Mouse (Mus musculus): ENCODE data around the gene Tmem151a. TPM values are rescaled to one million over a fixed set of nuclear protein-coding genes. Genes with fewer than 3 reads are reported as not detected.

Gene Tmem151a
- 1.0 and 1.3 TPM in 2 replicates for polyA plus RNA-seq (2012; ENCODE audit: low replicate concordance)

DNA sequence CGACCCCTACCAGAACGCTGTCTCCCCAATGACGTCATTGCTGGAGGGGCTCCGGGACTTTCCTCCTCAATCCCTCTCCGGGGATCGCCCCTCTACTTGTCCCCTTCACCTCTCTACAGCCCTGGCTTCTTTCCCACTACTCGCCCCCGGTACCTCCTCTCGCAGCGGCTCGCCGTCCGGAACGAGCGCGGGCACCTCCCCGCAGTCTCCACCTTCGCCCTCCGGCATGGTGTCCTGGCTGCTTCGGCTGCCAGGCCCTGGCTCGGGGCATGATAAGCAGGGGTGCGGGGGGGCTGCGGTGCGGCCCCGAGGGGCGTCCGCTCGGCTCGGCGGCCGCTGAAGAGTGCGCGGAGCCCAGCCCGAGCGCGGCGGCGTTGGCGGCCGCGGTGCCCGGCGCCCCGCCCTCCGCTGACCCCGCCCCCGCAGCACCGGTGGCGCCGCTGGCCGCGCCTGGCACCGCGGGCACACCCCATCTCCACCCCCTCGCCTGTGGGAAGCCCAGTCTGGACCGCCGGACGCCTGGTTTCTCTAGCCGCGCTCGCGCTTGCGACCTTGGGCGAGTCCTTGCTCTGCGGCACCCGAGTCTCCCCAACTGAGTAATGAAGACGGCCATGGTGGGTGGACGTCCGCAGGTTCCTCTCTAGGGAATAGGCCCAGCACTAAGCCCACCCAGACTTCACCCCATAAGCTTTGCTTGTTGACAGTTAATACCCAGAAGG, at the start of gene Tmem151a:
Tmem151a (minus strand) TSS at position 387 of the 719 bp plus-strand sequence.

DNA sequence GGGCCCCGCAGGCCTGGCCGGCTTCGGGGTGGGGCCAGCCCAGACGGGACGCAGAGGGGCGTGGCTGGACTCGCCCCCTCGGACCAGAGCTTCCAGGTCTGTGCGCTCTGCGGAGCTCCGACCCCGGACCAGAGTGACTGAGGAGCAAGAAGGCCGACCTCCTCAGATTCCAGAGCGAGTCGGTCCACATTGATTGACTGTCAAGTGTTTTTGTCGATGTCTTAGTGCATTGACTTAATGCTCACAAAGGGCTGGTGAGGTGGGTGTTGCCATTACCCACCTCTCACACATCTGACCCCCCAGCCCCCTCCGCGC, 33.0 kb upstream of the Tmem151a start, which contains the start of gene Klc2:
Klc2 (minus strand) TSS at position 177 of the 315 bp plus-strand sequence.

DNA sequence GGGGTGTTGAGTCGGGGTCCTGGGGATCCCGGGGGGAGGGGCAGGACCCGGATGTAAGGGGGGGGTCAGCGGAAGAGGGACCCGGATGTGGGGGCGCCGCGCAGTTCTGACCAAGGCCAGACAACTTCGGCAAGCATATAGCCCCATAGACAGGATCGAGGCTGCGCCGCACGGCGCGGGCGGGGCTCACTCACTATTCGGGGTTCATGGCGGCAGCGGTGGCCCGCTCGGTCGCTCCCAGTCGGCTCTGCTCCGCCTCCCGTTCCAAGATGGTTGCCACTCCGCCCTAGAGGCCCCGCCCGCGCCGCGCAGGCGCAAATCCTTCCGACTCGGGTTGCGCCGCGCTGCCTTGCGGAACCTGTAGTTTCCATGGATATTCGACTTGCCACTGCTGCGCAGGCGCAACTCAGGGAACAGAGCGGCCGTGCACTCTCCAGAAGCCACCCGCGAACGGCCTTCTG, 21.4 kb upstream of the Tmem151a start, which contains the start of gene Rab1b:
Rab1b (minus strand) TSS at position 342 of the 461 bp plus-strand sequence.

DNA sequence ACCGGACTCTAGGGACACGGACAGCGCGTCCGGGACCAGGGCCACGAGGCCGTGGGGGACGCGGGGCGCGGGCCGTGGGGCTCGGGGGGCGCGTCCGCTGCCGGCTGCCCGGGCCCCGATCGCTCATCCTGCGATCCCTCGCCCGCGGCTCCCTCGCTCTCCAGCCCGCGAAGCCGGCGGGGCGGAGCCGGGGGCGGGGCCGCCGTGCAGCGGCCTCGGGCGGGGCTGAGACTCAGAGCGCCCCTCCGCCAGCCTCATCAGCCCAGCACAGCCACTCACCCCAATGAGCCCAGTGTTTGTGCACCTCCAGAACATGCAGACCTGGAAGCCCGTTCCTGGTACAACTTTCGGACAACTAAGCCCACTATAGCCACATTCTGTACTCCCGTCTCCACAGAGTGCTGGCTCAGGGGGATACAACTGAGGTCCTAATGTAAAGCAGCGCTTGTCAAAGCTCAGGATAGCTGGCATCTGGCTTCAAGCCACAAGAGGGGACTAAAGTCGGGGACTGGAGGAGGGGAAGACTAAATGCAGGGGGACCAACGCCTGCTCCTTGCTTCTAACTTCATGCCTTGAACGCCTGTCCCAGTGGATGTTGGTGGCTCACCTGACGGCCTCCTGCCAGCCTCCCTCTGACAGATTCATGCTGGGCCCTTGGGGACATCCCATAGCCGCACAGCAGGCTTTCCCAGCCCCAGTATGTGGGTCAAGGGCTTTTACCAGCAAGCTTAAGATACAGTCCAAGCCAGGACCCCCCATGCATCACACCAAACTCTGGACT, 13.2 kb upstream of the Tmem151a start, which contains the start of gene Cnih2:
Cnih2 (minus strand) TSS at position 159 of the 781 bp plus-strand sequence.

GRCm38 (mm10) chr19:5087884-5088728, 2.8 kb upstream of the Tmem151a start, which contains the start of gene Yif1a:
Yif1a (plus strand) TSS chr19:5088538.

GRCm38 (mm10) chr19:5067867-5068569, 17.3 kb downstream of the Tmem151a start, which contains the start of gene Cd248:
Cd248 (plus strand) TSS chr19:5068078.

GRCm38 (mm10) chr19:5050047-5050905, 35.1 kb downstream of the Tmem151a start, which contains the start of gene Rin1:
Rin1 (plus strand) TSS chr19:5050481.

DNA sequence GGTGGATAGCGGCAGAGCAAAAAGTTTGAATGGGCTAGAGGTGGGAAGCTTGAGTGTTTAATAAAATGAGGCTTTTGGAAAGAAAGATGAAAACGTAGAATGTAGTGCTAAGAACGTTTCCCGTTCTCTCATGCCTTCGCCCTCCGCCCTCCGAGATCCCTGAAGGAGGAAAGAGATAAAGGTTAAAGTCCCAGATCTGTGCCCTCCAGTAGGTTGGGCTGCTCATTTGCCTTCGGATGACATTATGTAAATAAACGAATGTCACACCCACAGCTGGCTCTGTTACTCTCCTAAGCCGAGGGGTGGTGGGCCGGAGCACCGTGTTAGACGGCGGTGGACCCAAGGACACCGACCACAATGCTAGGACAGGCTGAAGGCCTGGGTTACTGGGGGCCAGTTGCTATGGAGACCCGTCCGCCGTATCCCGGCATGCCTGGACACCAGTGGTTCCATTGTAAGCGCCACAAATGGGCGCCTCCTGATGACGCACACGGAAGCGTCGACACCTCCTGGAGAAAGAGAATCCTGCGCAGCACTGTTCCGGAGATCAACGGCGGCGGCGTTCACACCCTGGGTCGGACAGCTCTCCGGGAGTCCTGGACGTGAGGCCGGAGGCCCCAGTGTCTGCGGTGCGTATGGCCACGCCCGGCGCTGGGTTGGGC, 44.3 kb downstream of the Tmem151a start, which contains the start of gene Brms1:
Brms1 (plus strand) TSS at position 493 of the 662 bp plus-strand sequence.

DNA sequence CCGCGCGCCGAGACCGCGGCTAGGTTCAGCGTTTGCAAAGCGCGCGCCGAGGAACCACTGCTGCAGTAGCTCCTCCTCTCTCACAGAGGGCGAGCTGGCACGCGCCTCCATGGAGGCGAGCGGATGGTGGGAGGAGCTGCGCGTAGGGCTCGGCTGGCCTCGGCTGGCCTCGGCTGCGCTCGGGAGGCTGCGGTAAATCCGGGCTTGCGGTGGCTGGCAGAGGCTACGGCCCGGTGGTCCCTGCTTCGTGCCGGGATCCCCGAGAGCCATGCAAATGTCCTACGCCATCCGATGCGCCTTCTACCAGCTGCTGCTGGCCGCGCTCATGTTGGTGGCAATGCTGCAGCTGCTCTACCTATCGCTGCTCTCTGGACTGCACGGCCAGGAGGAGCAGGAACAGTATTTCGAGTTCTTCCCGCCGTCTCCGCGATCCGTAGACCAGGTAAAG, 46.6 kb downstream of the Tmem151a start, which contains the start of the genes B4gat1 and AC124502.3:
B4gat1 (plus strand) TSS at position 118 of the 448 bp plus-strand sequence.
AC124502.3 (plus strand) TSS at position 183 of the 448 bp plus-strand sequence.

DNA sequence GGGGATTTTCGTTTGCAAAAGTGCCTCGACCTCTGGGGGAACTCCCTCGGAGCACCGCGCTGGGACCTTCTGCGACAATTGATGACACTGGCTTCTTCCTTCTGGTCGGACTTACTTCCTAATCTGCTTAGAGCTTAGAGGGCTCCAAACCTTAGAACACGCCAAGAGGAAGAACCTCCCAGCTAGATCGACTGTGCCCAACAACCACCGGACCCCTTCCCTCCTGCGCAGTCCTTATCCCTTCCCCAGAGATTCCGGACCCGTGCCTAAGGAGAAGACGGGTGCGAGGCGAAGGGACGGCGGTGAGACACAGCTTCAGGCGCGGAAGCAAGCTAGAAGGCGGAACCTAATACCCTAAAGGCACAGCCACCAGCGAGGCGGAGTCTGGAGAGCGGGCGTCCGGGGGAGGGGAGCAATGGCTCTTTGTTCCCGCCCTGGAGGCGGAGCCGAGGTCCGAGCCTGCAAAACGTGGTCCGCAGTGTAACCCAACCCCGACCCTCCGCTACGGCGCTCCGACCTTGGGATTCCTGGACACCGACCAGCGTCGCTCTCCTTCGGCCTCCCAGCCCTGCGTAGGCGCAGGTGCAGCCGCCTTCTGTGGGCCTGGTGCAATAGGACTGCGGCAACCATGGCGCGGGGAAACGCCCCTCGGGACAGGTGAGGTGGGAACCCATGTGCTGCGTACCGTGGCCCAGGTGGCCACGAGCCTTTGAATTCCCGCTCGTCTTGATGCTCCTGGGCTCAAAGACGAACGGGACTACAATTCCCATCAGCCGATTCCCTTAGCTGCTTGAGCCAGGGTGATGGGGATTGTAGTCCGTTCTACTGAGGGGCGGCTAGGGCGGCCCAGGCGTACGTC, 61.5 kb downstream of the Tmem151a start, which contains the start of gene Slc29a2:
Slc29a2 (plus strand) TSS at position 240 of the 859 bp plus-strand sequence.

Other genes starting within 250 kb of the Tmem151a start
- 12.7 and 51.8 TPM in 2 replicates for gene Ccs, start 246.2 kb downstream of the Tmem151a start, polyA plus RNA-seq (2012; ENCODE audit: low replicate concordance)
- not detected in 2 replicates for gene Ccdc87, start 246.2 kb downstream of the Tmem151a start, polyA plus RNA-seq (2012; ENCODE audit: low replicate concordance)
- 11.0 and 13.2 TPM in 2 replicates for gene Ctsf, start 230.4 kb downstream of the Tmem151a start, polyA plus RNA-seq (2012; ENCODE audit: low replicate concordance)
- 0.22 and 0.38 TPM in 2 replicates for gene Actn3, start 207.6 kb downstream of the Tmem151a start, polyA plus RNA-seq (2012; ENCODE audit: low replicate concordance)
- 4.0 and 5.5 TPM in 2 replicates for gene Zdhhc24, start 206.9 kb downstream of the Tmem151a start, polyA plus RNA-seq (2012; ENCODE audit: low replicate concordance)
- 2.5 and 3.9 TPM in 2 replicates for gene Bbs1, start 178.9 kb downstream of the Tmem151a start, polyA plus RNA-seq (2012; ENCODE audit: low replicate concordance)
- gene Dpp3, start 157.2 kb downstream of the Tmem151a start, polyA plus RNA-seq (2012; ENCODE audit: low replicate concordance): 53.2 and 59.1 TPM in 2 replicates
- 0.70 and 1.6 TPM in 2 replicates for gene Peli3, start 142.4 kb downstream of the Tmem151a start, polyA plus RNA-seq (2012; ENCODE audit: low replicate concordance)
- gene Mrpl11, start 123.4 kb downstream of the Tmem151a start, polyA plus RNA-seq (2012; ENCODE audit: low replicate concordance): 32.1 and 50.4 TPM in 2 replicates
- 0.58 and 2.6 TPM in 2 replicates for gene Npas4, start 95.2 kb downstream of the Tmem151a start, polyA plus RNA-seq (2012; ENCODE audit: low replicate concordance)
- gene Slc29a2, start 61.7 kb downstream of the Tmem151a start, polyA plus RNA-seq (2012; ENCODE audit: low replicate concordance): 2.2 and 2.4 TPM in 2 replicates
- 6.8 and 7.5 TPM in 2 replicates for gene B4gat1, start 46.7 kb downstream of the Tmem151a start, polyA plus RNA-seq (2012; ENCODE audit: low replicate concordance)
- 0.27 and 1.1 TPM in 2 replicates for gene AC124502.3, start 46.6 kb downstream of the Tmem151a start, polyA plus RNA-seq (2012; ENCODE audit: low replicate concordance)
- 43.8 and 84.2 TPM in 2 replicates for gene Brms1, start 44.2 kb downstream of the Tmem151a start, polyA plus RNA-seq (2012; ENCODE audit: low replicate concordance)
- gene Rin1, start 35.0 kb downstream of the Tmem151a start, polyA plus RNA-seq (2012; ENCODE audit: low replicate concordance): 2.1 and 4.0 TPM in 2 replicates
- gene Cd248, start 17.5 kb downstream of the Tmem151a start, polyA plus RNA-seq (2012; ENCODE audit: low replicate concordance): 0.21 and 1.8 TPM in 2 replicates
- gene Yif1a, start 3.0 kb upstream of the Tmem151a start, polyA plus RNA-seq (2012; ENCODE audit: low replicate concordance): 10.9 and 21.1 TPM in 2 replicates
- 1.5 and 5.0 TPM in 2 replicates for gene Cnih2, start 13.0 kb upstream of the Tmem151a start, polyA plus RNA-seq (2012; ENCODE audit: low replicate concordance)
- gene Rab1b, start 21.5 kb upstream of the Tmem151a start, polyA plus RNA-seq (2012; ENCODE audit: low replicate concordance): 262 and 428 TPM in 2 replicates
- gene Klc2, start 33.0 kb upstream of the Tmem151a start, polyA plus RNA-seq (2012; ENCODE audit: low replicate concordance): 56.4 and 62.5 TPM in 2 replicates
- 58.7 and 139 TPM in 2 replicates for gene Pacs1, start 187.6 kb upstream of the Tmem151a start, polyA plus RNA-seq (2012; ENCODE audit: low replicate concordance)
- 305 and 456 TPM in 2 replicates for gene Sf3b2, start 209.9 kb upstream of the Tmem151a start, polyA plus RNA-seq (2012; ENCODE audit: low replicate concordance)
- gene Gal3st3, start 212.8 kb upstream of the Tmem151a start, polyA plus RNA-seq (2012; ENCODE audit: low replicate concordance): not detected in 2 replicates